Mouse (Mus musculus): ENCODE results near the gene Il11ra2.
"Not testable (repeated sequence)": the region's sequence is repeated elsewhere in the genome, so short reads cannot be mapped to it uniquely, and the experiment has no call there.

Il11ra2 gene

GRCm38 (mm10) chr4:42661793-42662192 lies at the start of gene Il11ra2:
TSS of gene Il11ra2 (minus strand) at chr4:42661893.
- DNase-seq (ENCODE audit: low read depth, low spot score): not testable (repeated sequence)

GRCm38 (mm10) chr4:42682183-42682524 lies 20.5 kb upstream of the Il11ra2 start:
- DNase-seq (ENCODE audit: low read depth, low spot score): not testable (repeated sequence)

GRCm38 (mm10) chr4:42681473-42682182 lies 19.9 kb upstream of the Il11ra2 start:
- DNase-seq (ENCODE audit: low read depth, low spot score): not testable (repeated sequence)

GRCm38 (mm10) chr4:42680374-42681356 lies 19.0 kb upstream of the Il11ra2 start:
- not testable (repeated sequence) for DNase-seq (ENCODE audit: low read depth, low spot score)

GRCm38 (mm10) chr4:42679365-42679764 lies 17.7 kb upstream of the Il11ra2 start:
- not testable (repeated sequence) for DNase-seq (ENCODE audit: low read depth, low spot score)

DNA sequence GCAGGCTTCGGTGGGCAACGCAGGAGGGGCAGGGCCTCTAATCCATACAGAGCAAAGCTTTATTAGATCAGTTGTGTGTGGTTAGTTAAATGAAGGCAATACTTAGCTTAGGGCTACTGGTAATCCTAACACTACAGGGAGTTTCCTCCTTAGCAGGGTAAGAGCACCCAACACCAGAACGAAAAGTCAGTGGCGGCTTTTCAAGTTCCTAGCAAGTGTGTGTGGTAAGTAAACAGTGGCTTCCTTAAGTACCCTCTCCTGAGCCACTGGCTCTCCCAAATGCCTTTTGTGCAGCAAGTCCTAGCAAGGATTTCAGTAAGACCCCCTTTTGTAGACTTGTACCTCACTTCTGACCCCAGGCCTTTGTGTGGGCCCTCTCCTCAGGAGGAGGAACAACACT lies 13.7 kb upstream of the Il11ra2 start:
- DNase-seq (ENCODE audit: low read depth, low spot score): not testable (repeated sequence)

GRCm38 (mm10) chr4:42654951-42655350 lies 6.7 kb downstream of the Il11ra2 start, which contains the start of gene Ccl27b:
TSS of gene Ccl27b (plus strand) at chr4:42655251.
- not testable (repeated sequence) for DNase-seq (ENCODE audit: low read depth, low spot score)

DNA sequence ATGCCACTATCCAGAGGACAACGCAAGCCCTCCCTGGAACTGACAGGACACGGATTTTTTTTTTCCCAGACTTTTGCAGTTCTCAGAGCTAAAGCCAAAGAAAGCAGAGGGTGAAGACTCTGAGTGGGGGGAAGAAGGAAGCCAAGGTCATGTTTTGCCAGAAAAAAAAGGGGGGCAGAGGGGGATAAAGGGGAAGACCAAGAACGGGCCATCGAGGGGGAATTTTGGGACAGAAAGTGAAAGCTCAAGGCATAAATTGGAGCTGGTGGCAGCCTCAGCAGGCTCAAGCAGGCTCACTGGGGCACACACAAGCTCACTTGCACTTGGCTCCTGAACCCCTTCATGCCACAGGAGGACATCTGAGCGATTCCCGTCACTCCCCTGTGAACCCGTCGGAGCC lies 32.3 kb downstream of the Il11ra2 start, which contains the start of gene Gm2564:
Gene Gm2564, plus strand, starts transcription at position 301 of the 400 bp plus-strand sequence.
- DNase-seq (ENCODE audit: low read depth, low spot score): not testable (repeated sequence)

DNA sequence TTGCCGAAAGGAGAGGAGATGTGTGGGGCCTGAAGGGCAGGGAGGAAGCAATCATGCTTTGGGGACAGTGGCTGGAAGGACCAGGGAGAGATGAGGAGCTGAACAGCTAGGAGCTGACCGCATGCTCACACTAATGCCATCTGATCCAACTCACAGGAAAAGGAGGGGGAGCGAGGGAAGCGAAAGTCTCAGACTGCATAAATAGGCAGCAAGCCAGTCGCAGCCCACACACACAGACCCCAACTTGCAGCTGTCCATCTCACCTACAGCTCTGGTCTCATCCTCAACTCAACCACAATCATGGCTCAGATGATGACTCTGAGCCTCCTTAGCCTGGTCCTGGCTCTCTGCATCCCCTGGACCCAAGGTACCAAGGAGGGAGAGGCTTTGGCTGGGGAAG lies 49.8 kb downstream of the Il11ra2 start, which contains the start of gene Gm10591:
Gene Gm10591, plus strand, starts transcription at position 301 of the 400 bp plus-strand sequence.
- not testable (repeated sequence) for DNase-seq (ENCODE audit: low read depth, low spot score)

Data from skeletal muscle tissue, adult 2 months (tissue).